7 mouse cellular contexts compared by ENCODE assay signal in genomic region chr14:49234788-49235515, GRCm38 (mm10). TPM values are rescaled to one million over a fixed set of nuclear protein-coding genes. Genes with fewer than 3 reads are reported as not detected.
DNase-seq lines count a peak whose midpoint lies in the region; ATAC-seq and TF ChIP-seq lines count a peak whose summit lies in the region.

No protein-coding gene starts in this region.

- H3K9me3 ChIP-seq in liver, embryonic 12.5 days (replicated peaks) = no peaks in the 10 kb centered on the region
- no peaks in the 10 kb centered on the region for H3K9me3 ChIP-seq in heart, embryonic 10.5 days
- no peaks in the 10 kb centered on the region for H3K9me3 ChIP-seq in liver, embryonic 14.5 days (ENCODE audit: control insufficient read depth, low read length)

- TF ChIP-seq EP300 in liver, embryonic 14.5 days (IDR thresholded peaks at IDR 0.05; ENCODE audit: low read depth) = no peak

- DNase-seq in liver, adult 2 months (ENCODE audit: extremely low read depth, low read depth, low spot score) = peak; percentile 63
- DNase-seq in MEL-GATA-1-ER (ENCODE audit: extremely low read depth, low read depth) = peak; percentile 60
- DNase-seq in brain, adult 2 months (ENCODE audit: low read depth, low spot score) = peak; percentile 76
- peak; percentile 73 for DNase-seq in heart, embryonic 10.5 days (ENCODE audit: low spot score)
- DNase-seq in liver, embryonic 14.5 days (ENCODE audit: low read depth in 3 of 3, low spot score in 3 of 3) = peak; percentile 9 to 20 (median 15)
- DNase-seq in spleen, adult 2 months (ENCODE audit: low read depth in 1 of 2, low spot score in 2 of 2) = peak; percentile 58 to 67

- H3K27ac ChIP-seq in liver, adult 2 months (replicated peaks; ENCODE audit: insufficient read depth, low read depth, low read length) = no peak overlapping the region
- H3K27ac ChIP-seq in liver, embryonic 12.5 days = no peak overlapping the region
- H3K27ac ChIP-seq in heart, embryonic 10.5 days = no peak overlapping the region
- H3K27ac ChIP-seq in liver, embryonic 14.5 days = no peak overlapping the region
- H3K27ac ChIP-seq in spleen, adult 2 months (ENCODE audit: insufficient read depth, low read length) = no peak overlapping the region

- H3K4me2 ChIP-seq in liver, embryonic 12.5 days = no peak overlapping the region
- H3K4me2 ChIP-seq in liver, embryonic 14.5 days (ENCODE audit: low read depth) = no peak overlapping the region

- H3K4me1 ChIP-seq in liver, adult 2 months (ENCODE audit: control insufficient read depth, insufficient read depth, low read length) = no peaks in the 10 kb centered on the region
- no peaks in the 10 kb centered on the region for H3K4me1 ChIP-seq in liver, embryonic 12.5 days
- H3K4me1 ChIP-seq in heart, embryonic 10.5 days = no peaks in the 10 kb centered on the region
- no peaks in the 10 kb centered on the region for H3K4me1 ChIP-seq in liver, embryonic 14.5 days (replicated peaks; ENCODE audit: control insufficient read depth in 2 of 2, insufficient read depth in 2 of 2, low read length in 1 of 2)
- no peaks in the 10 kb centered on the region for H3K4me1 ChIP-seq in spleen, adult 2 months (ENCODE audit: control insufficient read depth, insufficient read depth, insufficient read length)

- H3K27me3 ChIP-seq in liver, adult 2 months (ENCODE audit: control insufficient read depth, insufficient read depth, low read length) = no peaks in the 10 kb centered on the region; the same call in 1 of the 2 replicates
- no peaks in the 10 kb centered on the region for H3K27me3 ChIP-seq in liver, embryonic 12.5 days (replicated peaks)
- H3K27me3 ChIP-seq in heart, embryonic 10.5 days (ENCODE audit: insufficient read depth, poor library complexity, severe bottlenecking) = no peaks in the 10 kb centered on the region
- no peaks in the 10 kb centered on the region for H3K27me3 ChIP-seq in liver, embryonic 14.5 days (ENCODE audit: control insufficient read depth, insufficient read depth, low read length)
- H3K27me3 ChIP-seq in spleen, adult 2 months (ENCODE audit: control insufficient read depth, insufficient read depth, low read length) = no peaks in the 10 kb centered on the region

- H3K36me3 ChIP-seq in liver, adult 2 months (ENCODE audit: control insufficient read depth, insufficient read depth, low read length) = no peaks in the 10 kb centered on the region
- H3K36me3 ChIP-seq in liver, embryonic 12.5 days = no peaks in the 10 kb centered on the region
- H3K36me3 ChIP-seq in heart, embryonic 10.5 days = no peaks in the 10 kb centered on the region
- H3K36me3 ChIP-seq in liver, embryonic 14.5 days (replicated peaks; ENCODE audit: control insufficient read depth, insufficient read depth, low read depth) = no peaks in the 10 kb centered on the region
- H3K36me3 ChIP-seq in spleen, adult 2 months (ENCODE audit: control insufficient read depth, insufficient read depth, low read length) = no peaks in the 10 kb centered on the region

- peak; percentile 30; the same call in 1 of the 2 replicates for TF ChIP-seq CTCF in liver, adult 2 months (IDR thresholded peaks at IDR 0.05; ENCODE audit: low read depth, low read length)
- peak; percentile 71 for TF ChIP-seq CTCF in liver, embryonic 14.5 days (IDR thresholded peaks at IDR 0.05; ENCODE audit: low read depth)
- TF ChIP-seq CTCF in spleen, adult 2 months (IDR thresholded peaks at IDR 0.05; ENCODE audit: extremely low read depth, insufficient read depth, insufficient read length, insufficient replicate concordance) = peak; percentile 40; the same call in 1 of the 2 replicates

- 35% methylated on average over 9 of the region's 9 CpGs for WGBS in liver, adult 2 months
- 39% methylated on average over 9 of the region's 9 CpGs for WGBS in liver, embryonic 12.5 days (ENCODE audit: insufficient replicate concordance)
- WGBS in heart, embryonic 10.5 days = 50% methylated on average over 9 of the region's 9 CpGs
- WGBS in liver, embryonic 14.5 days (ENCODE audit: insufficient replicate concordance) = 38% methylated on average over 9 of the region's 9 CpGs
- 56% methylated on average over 9 of the region's 9 CpGs for WGBS in spleen, adult 2 months

- ATAC-seq in liver, embryonic 12.5 days = no peak
- no peak for ATAC-seq in liver, embryonic 14.5 days (ENCODE audit: insufficient read depth)

- no peak for TF ChIP-seq POLR2A in liver, adult 2 months (IDR thresholded peaks at IDR 0.05; ENCODE audit: extremely low read depth, insufficient read depth, low read length)
- TF ChIP-seq POLR2A in spleen, adult 2 months (IDR thresholded peaks at IDR 0.05; ENCODE audit: low read depth, low read length) = no peak

- no peaks in the 10 kb centered on the region for H3K79me2 ChIP-seq in liver, adult 2 months (ENCODE audit: control insufficient read depth, insufficient read depth, low read length)

- H3K9ac ChIP-seq in liver, adult 2 months (ENCODE audit: low read depth, low read length) = no peak overlapping the region
- H3K9ac ChIP-seq in liver, embryonic 12.5 days = no peak overlapping the region
- no peak overlapping the region for H3K9ac ChIP-seq in liver, embryonic 14.5 days (replicated peaks)

- H3K4me3 ChIP-seq in liver, adult 2 months (ENCODE audit: insufficient read depth, low read depth, low read length) = no peak overlapping the region
- H3K4me3 ChIP-seq in liver, embryonic 12.5 days = no peak overlapping the region
- no peak overlapping the region for H3K4me3 ChIP-seq in heart, embryonic 10.5 days
- H3K4me3 ChIP-seq in liver, embryonic 14.5 days (ENCODE audit: insufficient read depth in 1 of 2, low read depth in 2 of 2, low read length in 2 of 2) = no peak overlapping the region
- no peak overlapping the region for H3K4me3 ChIP-seq in spleen, adult 2 months (ENCODE audit: extremely low read depth, insufficient read depth, insufficient read length)

RNA-seq across cellular contexts. Expression of gene ccdc198, which starts 10.3 kb away (rescaled TPM):
- total RNA-seq in liver, adult 2 months (2014; rRNA removed) = 0.55 and 0.81 TPM in 2 replicates
- 0.07 TPM in 1 of 2 replicates, not detected in the other for polyA plus RNA-seq in liver, adult 2 months (2012; rRNA removed)
- 0.47 and 0.55 TPM in 2 replicates for polyA plus RNA-seq in liver, embryonic 12.5 days (2016; fragmentation: Nextera tagmentation; extraction: Ambion mirVana)
- polyA plus RNA-seq in heart, embryonic 10.5 days (2016; fragmentation: Nextera tagmentation; extraction: Ambion mirVana) = 0.06 and 1.2 TPM in 2 replicates
- 0.02 and 0.22 TPM in 2 replicates for polyA plus RNA-seq in liver, embryonic 14.5 days (2012; rRNA removed)
- polyA plus RNA-seq in liver, embryonic 14.5 days (2014; fragmentation: Nextera tagmentation; extraction: Ambion mirVana) = 0.32 and 0.52 TPM in 2 replicates
- not detected in 2 replicates for polyA plus RNA-seq in spleen, adult 2 months (2012; rRNA removed)

Comparison
In these comparisons a context has a peak if more than half of its experiments do, and no peak if none do; other contexts are left out.
1. DNase-seq: peak in every context shown above with its lines; median percentile 76 in brain, adult 2 months; 73 in heart, embryonic 10.5 days; 63 in liver, adult 2 months; 62 in spleen, adult 2 months; 60 in MEL-GATA-1-ER; 15 in liver, embryonic 14.5 days.